Mouse (Mus musculus) liver, embryonic 14.5 days (tissue): ENCODE data around the gene Gm10234.

Source experiments
- CTCF ChIP-seq: IDR thresholded peaks from 2 replicates; pipeline ENCODE4 v1.5.1; 2016; ENCODE audit warnings: antibody characterized with exemption, low read depth, control low read depth
- EP300 ChIP-seq: IDR thresholded peaks from 2 replicates; pipeline ENCODE4 v1.6.1; 2016; ENCODE audit warnings: antibody characterized with exemption, low read depth

DNA sequence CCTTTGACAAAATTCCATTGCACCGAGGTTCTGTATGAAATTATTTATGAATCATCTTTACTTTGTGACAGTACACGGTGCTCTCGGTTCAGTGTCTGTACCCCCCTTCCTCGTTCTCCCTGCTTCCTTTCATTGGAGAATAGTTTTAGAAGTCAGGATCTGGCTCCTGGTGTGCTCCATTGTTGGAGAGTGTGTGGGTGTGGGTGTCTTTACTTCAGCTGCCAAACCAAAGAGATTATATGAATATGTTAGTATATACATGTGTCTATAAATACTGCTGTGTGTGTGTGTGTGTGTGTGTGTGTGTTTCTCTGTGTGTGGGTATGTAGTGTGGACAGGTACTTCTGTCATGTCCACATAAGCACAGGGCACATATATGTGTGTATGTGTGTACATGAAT, 49.9 kb downstream of the Gm10234 start:
- TF ChIP-seq CTCF, result no peak
- no peak for TF ChIP-seq EP300
